Mouse (Mus musculus) heart, embryonic 16.5 days (tissue): ENCODE results near the gene Dtx3. TPM values are rescaled to one million over a fixed set of nuclear protein-coding genes. Genes with fewer than 3 reads are reported as not detected.
A peak's percentile ranks its signal among the peaks of the same experiment; 100 is the strongest.

ENCODE experiments used
- ATAC-seq: fragments of 200-750 bp; cut with Nextera tagmentation; replicated peaks from 2 replicates; pipeline ENCODE4 v1.8.0; 2017; ENCODE audit warnings: moderate number of reproducible peaks; ENCODE audit not compliant: insufficient read depth, low FRiP score; ENCODE audit errors: extremely low read depth
- H3K27ac ChIP-seq: fragments of 300-500 bp; sonication (generic); 2 replicates; pipeline ENCODE4 v1.5.1; 2014; ENCODE audit warnings: mild to moderate bottlenecking, low read length, control low read depth, moderate library complexity
- H3K27me3 ChIP-seq: fragments of 300-500 bp; sonication (generic); 2 replicates; pipeline ENCODE4 v1.6.1; 2014; ENCODE audit warnings: low read length, mixed read lengths; ENCODE audit not compliant: control insufficient read depth, insufficient read depth
- H3K36me3 ChIP-seq: fragments of 300-500 bp; sonication (generic); 2 replicates; pipeline ENCODE4 v1.6.1; 2014; ENCODE audit not compliant: control insufficient read depth, insufficient read depth
- H3K4me1 ChIP-seq: fragments of 300-500 bp; sonication (generic); 2 replicates; pipeline ENCODE4 v1.6.1; 2014; ENCODE audit warnings: low read length, mixed read lengths; ENCODE audit not compliant: control insufficient read depth, insufficient read depth
- H3K4me2 ChIP-seq: fragments of 300-500 bp; sonication (generic); 2 replicates; pipeline ENCODE4 v1.6.1; 2014; ENCODE audit warnings: low read depth, mild to moderate bottlenecking, control low read depth, low read length
- H3K4me3 ChIP-seq: fragments of 300-500 bp; sonication (generic); 2 replicates; pipeline ENCODE4 v1.5.1; 2014; ENCODE audit warnings: mild to moderate bottlenecking, control low read depth, low read length
- H3K9ac ChIP-seq: fragments of 300-500 bp; sonication (generic); 2 replicates; pipeline ENCODE4 v1.6.1; 2014; ENCODE audit warnings: low read length, control low read depth
- H3K9me3 ChIP-seq: fragments of 300-500 bp; sonication (generic); replicated peaks from 2 replicates; pipeline ENCODE4 v1.6.1; 2016; ENCODE audit warnings: low read length; ENCODE audit not compliant: control insufficient read depth
- WGBS: fragments of 180-500 bp; shearing (Covaris S2); extraction: QIAGEN DNeasy Blood & Tissue Kit; methylation state at CpG from one replicate; pipeline ENCODE4 v1.1.7; 2014; 5-methylcytosine and 5-hydroxymethylcytosine counted together
- polyA plus RNA-seq: library from polyadenylated mRNA; unstranded; fragments of >200 nt; fragmentation: Nextera tagmentation; extraction: Ambion mirVana; gene quantifications from 2 replicates; pipeline ENCODE4 v1.2.1, GENCODE M21; 2015

Dtx3 gene
- polyA plus RNA-seq, 1 experiment from 2014 or later = 69.9 TPM

DNA sequence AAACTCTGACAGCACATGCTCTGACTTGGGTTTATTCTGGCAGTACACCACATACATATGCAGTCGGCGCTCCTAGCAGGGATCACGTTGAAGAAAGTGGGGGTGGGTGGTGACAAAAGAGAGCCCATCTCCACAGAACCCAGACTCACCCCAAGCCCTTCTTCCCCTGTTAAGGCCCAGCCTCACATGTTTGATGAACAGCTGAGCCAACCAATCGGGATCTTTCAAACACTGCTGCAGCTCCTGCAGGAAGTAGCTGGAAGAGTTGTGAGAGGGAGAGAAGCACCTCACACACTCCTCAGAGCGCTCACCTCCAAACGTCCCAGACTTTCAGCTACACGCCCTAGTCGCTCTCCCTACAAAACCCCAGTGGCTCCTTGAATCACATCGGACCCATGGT, 10.4 kb downstream of the Dtx3 start:
- Histone ChIP-seq H3K27ac (no peak overlapping the region), H3K4me2 (no peak overlapping the region), H3K4me3 (no peak overlapping the region), H3K27me3 (peaks cover 44% of the 10 kb centered on the region), H3K9ac (no peak overlapping the region), H3K9me3 (no peaks in the 10 kb centered on the region), H3K4me1 (peaks cover 16% of the 10 kb centered on the region), H3K36me3 (no peaks in the 10 kb centered on the region)
- WGBS = 63% methylated on average over 9 of the region's 9 CpGs
- no peak for ATAC-seq

GRCm38 (mm10) chr10:127183759-127184158, 11.8 kb downstream of the Dtx3 start:
- no peak for ATAC-seq
- Histone ChIP-seq H3K9ac (no peak overlapping the region), H3K4me2 (peak overlapping the region; percentile 17)

DNA sequence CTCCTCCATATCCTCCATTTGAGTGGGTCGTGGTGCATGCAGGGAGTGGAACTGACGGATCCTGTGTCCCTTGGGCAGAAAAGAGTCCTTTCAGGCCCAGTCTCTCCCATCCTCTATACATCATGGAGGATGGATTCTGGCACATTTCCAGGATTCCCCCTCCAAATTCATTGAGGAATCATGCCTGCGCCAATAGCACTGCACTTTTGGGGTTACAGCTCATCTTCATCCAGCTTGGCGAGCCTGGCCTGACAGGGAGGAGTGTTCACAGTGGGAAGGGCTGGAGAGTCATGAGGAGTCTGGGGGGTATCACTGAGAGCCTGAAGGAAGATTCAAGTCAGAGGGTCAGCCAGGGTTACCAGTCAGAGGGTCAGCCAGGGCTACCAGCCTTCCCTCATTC, 12.9 kb downstream of the Dtx3 start:
- Histone ChIP-seq H3K27me3 (peaks cover 67% of the 10 kb centered on the region), H3K4me3 (peak overlapping the region; percentile 7; the same call in 1 of the 2 replicates), H3K4me2 (peak overlapping the region; percentile 17), H3K9ac (no peak overlapping the region), H3K9me3 (no peaks in the 10 kb centered on the region), H3K27ac (no peak overlapping the region), H3K36me3 (no peaks in the 10 kb centered on the region), H3K4me1 (peaks cover 19% of the 10 kb centered on the region)
- ATAC-seq = no peak
- WGBS = 81% methylated on average over 4 of the region's 4 CpGs

More at GRCm38 (mm10) chr10:127183759-127184158, 11.8 kb downstream of the Dtx3 start:
- H3K27ac ChIP-seq = no peak overlapping the region
- WGBS = 20% methylated on average over 20 of the region's 20 CpGs
- H3K9me3 ChIP-seq = no peaks in the 10 kb centered on the region
- peaks cover 13% of the 10 kb centered on the region for H3K4me1 ChIP-seq
- H3K4me3 ChIP-seq = peak overlapping the region; percentile 24
- H3K36me3 ChIP-seq = no peaks in the 10 kb centered on the region
- H3K27me3 ChIP-seq = peaks cover 57% of the 10 kb centered on the region

DNA sequence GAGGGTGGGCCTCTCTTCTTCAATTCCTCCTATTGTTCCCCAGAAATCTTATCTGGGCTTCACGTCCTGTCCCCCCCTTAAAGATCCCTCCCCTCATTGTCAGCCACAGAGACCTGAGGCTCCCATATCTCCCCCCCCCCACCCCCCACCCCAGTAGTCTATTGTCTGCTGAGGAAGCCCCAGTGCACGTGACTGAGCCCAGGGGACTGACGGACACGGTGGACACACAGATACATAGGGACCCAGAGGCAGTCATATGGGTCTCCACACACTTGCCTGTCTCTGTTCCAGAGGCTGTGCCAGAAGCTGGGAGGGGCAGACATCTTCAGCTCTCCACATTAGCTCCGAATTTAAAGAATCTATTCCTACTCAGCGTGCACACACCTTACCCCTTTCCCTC, 14.0 kb downstream of the Dtx3 start:
- Histone ChIP-seq H3K9me3 (no peaks in the 10 kb centered on the region), H3K27ac (no peak overlapping the region), H3K4me2 (peak overlapping the region; percentile 17; the same call in 1 of the 2 replicates), H3K4me1 (peaks cover 19% of the 10 kb centered on the region), H3K36me3 (no peaks in the 10 kb centered on the region), H3K4me3 (peak overlapping the region; percentile 27), H3K9ac (no peak overlapping the region), H3K27me3 (peaks cover 71% of the 10 kb centered on the region)
- ATAC-seq = no peak
- 60% methylated on average over 6 of the region's 6 CpGs for WGBS

GRCm38 (mm10) chr10:127180695-127181047, 14.9 kb downstream of the Dtx3 start:
- no peak for ATAC-seq
- Histone ChIP-seq H3K9me3 (no peaks in the 10 kb centered on the region), H3K27me3 (peaks cover 78% of the 10 kb centered on the region), H3K4me2 (peak overlapping the region; percentile 60), H3K4me3 (peak overlapping the region; percentile 41), H3K4me1 (peaks cover 19% of the 10 kb centered on the region), H3K36me3 (no peaks in the 10 kb centered on the region), H3K27ac (no peak overlapping the region), H3K9ac (peak overlapping the region; percentile 48; the same call in 1 of the 2 replicates)
- 20% methylated on average over 3 of the region's 3 CpGs for WGBS

- Histone ChIP-seq H3K4me1 (peaks cover 19% of the 10 kb centered on the region), H3K9me3 (no peaks in the 10 kb centered on the region), H3K27me3 (peaks cover 77% of the 10 kb centered on the region), H3K4me3 (peak within 1 kb of the TSS; percentile 41), H3K36me3 (no peaks in the 10 kb centered on the region), H3K9ac (peak within 1 kb of the TSS; percentile 48), H3K27ac (0 out of 2 replicates have a peak within 1 kb of the TSS, but pooled peaks have one; percentile 25), H3K4me2 (peak within 1 kb of the TSS; percentile 60)
- ATAC-seq = no peak
- WGBS = 3% methylated on average over 34 of the region's 34 CpGs
These were observed 15.4 kb downstream of the Dtx3 start, which contains the start of gene Slc26a10 for GRCm38 (mm10) chr10:127179871-127180694. Gene Slc26a10 (minus strand): TSS chr10:127180645.

- peaks cover 76% of the 10 kb centered on the region for H3K27me3 ChIP-seq
- peaks cover 19% of the 10 kb centered on the region for H3K4me1 ChIP-seq
- WGBS = 4% methylated on average over 41 of the region's 41 CpGs
- no peak for ATAC-seq
- no peak overlapping the region for H3K27ac ChIP-seq
- H3K36me3 ChIP-seq = no peaks in the 10 kb centered on the region
- H3K4me3 ChIP-seq = peak overlapping the region; percentile 43
- no peaks in the 10 kb centered on the region for H3K9me3 ChIP-seq
- H3K4me2 ChIP-seq = peak overlapping the region; percentile 62
- H3K9ac ChIP-seq = peak overlapping the region; percentile 31
These were observed 17.1 kb downstream of the Dtx3 start for GRCm38 (mm10) chr10:127178286-127179027.

GRCm38 (mm10) chr10:127177719-127178118, 17.8 kb downstream of the Dtx3 start:
- Histone ChIP-seq H3K9ac (peak overlapping the region; percentile 31), H3K36me3 (no peaks in the 10 kb centered on the region), H3K4me2 (peak overlapping the region; percentile 62), H3K27ac (no peak overlapping the region), H3K9me3 (no peaks in the 10 kb centered on the region), H3K4me1 (peaks cover 19% of the 10 kb centered on the region), H3K27me3 (peaks cover 72% of the 10 kb centered on the region), H3K4me3 (peak overlapping the region; percentile 43)
- WGBS = 1% methylated on average over 23 of the region's 23 CpGs
- ATAC-seq = peak; percentile 50; the same call in 1 of the 2 replicates

DNA sequence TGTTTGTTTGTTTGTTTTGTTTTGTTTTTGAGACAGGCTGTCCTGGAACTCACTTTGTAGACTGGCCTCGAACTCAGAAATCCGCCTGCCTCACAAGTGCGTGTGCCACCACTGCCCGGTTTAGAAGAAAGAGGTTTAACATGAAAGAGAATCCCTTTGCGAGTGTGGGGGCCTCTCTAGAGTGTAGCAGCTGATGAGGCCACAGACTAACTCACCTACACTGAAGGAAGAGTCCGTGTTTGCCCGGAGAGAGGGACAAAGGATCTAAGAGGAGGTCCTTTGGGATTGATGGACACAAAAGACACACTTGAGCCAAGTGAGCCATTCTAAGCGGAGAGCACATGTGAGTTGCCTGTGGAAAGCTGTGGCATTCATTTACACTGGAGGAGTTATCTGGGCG, 18.3 kb downstream of the Dtx3 start:
- Histone ChIP-seq H3K27me3 (peaks cover 68% of the 10 kb centered on the region), H3K4me2 (peak overlapping the region; percentile 17; the same call in 1 of the 2 replicates), H3K27ac (no peak overlapping the region), H3K36me3 (no peaks in the 10 kb centered on the region), H3K4me3 (no peak overlapping the region), H3K4me1 (peaks cover 19% of the 10 kb centered on the region), H3K9me3 (no peaks in the 10 kb centered on the region), H3K9ac (no peak overlapping the region)
- WGBS = 18% methylated on average over 9 of the region's 9 CpGs
- no peak for ATAC-seq
